Mouse (Mus musculus): Measurements from ENCODE around the gene Sestd1. TPM values are rescaled to one million over a fixed set of nuclear protein-coding genes. Genes with fewer than 3 reads are reported as not detected.

The Sestd1 gene
- total and polyA plus RNA-seq, 3 experiments = 0.02 to 0.22 TPM; not detected in 1

GRCm38 (mm10) chr2:77253227-77253626, 27.2 kb downstream of the Sestd1 start:
- H3K27me3 ChIP-seq (ENCODE audit: insufficient read depth, low read length) = no peaks in the 10 kb centered on the region
- ATAC-seq (ENCODE audit: extremely low read depth, insufficient number of reproducible peaks, low FRiP score, poor library complexity, severe bottlenecking) = no peak
- no peak for TF ChIP-seq GATA1 (IDR thresholded peaks at IDR 0.05; ENCODE audit: borderline replicate concordance, low read length)
- H3K9me3 ChIP-seq (replicated peaks) = peaks cover 38% of the 10 kb centered on the region
- H3K4me1 ChIP-seq (ENCODE audit: insufficient read depth, low read depth, low read length) = no peaks in the 10 kb centered on the region
- no peaks in the 10 kb centered on the region for H3K36me3 ChIP-seq (replicated peaks)
- DNase-seq (ENCODE audit: low spot score) = no peak
- no peak overlapping the region for H3K4me3 ChIP-seq (ENCODE audit: low read depth, low read length)

- peaks cover 38% of the 10 kb centered on the region for H3K9me3 ChIP-seq (replicated peaks)
- no peak overlapping the region for H3K4me3 ChIP-seq (ENCODE audit: low read depth, low read length)
- TF ChIP-seq POLR2AphosphoS5 (IDR thresholded peaks at IDR 0.05; ENCODE audit: insufficient replicate concordance, low read depth, low read length) = no peak
- TF ChIP-seq GATA2 (IDR thresholded peaks at IDR 0.05; ENCODE audit: borderline replicate concordance, low read depth, low read length) = no peak
- no peak for TF ChIP-seq GATA1 (IDR thresholded peaks at IDR 0.05; ENCODE audit: borderline replicate concordance, low read length)
- no peak for TF ChIP-seq CTCF (IDR thresholded peaks at IDR 0.05; ENCODE audit: low read depth, low read length)
- no peak for TF ChIP-seq TAL1 (conservative IDR thresholded peaks at IDR 0.05; ENCODE audit: low read depth, low read length)
- no peaks in the 10 kb centered on the region for H3K27me3 ChIP-seq (ENCODE audit: insufficient read depth, low read length)
- H3K36me3 ChIP-seq (replicated peaks) = no peaks in the 10 kb centered on the region
- H3K4me1 ChIP-seq (ENCODE audit: insufficient read depth, low read depth, low read length) = no peaks in the 10 kb centered on the region
- DNase-seq (ENCODE audit: low spot score) (no peak), ATAC-seq (ENCODE audit: extremely low read depth, insufficient number of reproducible peaks, low FRiP score, poor library complexity, severe bottlenecking) (no peak)
Measured at GRCm38 (mm10) chr2:77251736-77252135, 28.7 kb downstream of the Sestd1 start.

GRCm38 (mm10) chr2:77249771-77250681, 30.4 kb downstream of the Sestd1 start:
- Histone ChIP-seq H3K9me3 (replicated peaks) (peaks cover 39% of the 10 kb centered on the region), H3K27me3 (ENCODE audit: insufficient read depth, low read length) (no peaks in the 10 kb centered on the region), H3K36me3 (replicated peaks) (no peaks in the 10 kb centered on the region), H3K4me3 (ENCODE audit: low read depth, low read length) (no peak overlapping the region), H3K4me1 (ENCODE audit: insufficient read depth, low read depth, low read length) (no peaks in the 10 kb centered on the region)
- DNase-seq (ENCODE audit: low spot score) = no peak
- no peak for ATAC-seq (ENCODE audit: extremely low read depth, insufficient number of reproducible peaks, low FRiP score, poor library complexity, severe bottlenecking)
- TF ChIP-seq GATA1 (IDR thresholded peaks at IDR 0.05; ENCODE audit: borderline replicate concordance, low read length) = no peak
- no peak for TF ChIP-seq TAL1 (conservative IDR thresholded peaks at IDR 0.05; ENCODE audit: low read depth, low read length)
- no peak for TF ChIP-seq CTCF (IDR thresholded peaks at IDR 0.05; ENCODE audit: low read depth, low read length)
- no peak for TF ChIP-seq GATA2 (IDR thresholded peaks at IDR 0.05; ENCODE audit: borderline replicate concordance, low read depth, low read length)
- TF ChIP-seq POLR2AphosphoS5 (IDR thresholded peaks at IDR 0.05; ENCODE audit: insufficient replicate concordance, low read depth, low read length) = no peak

- no peak overlapping the region for H3K4me3 ChIP-seq (ENCODE audit: low read depth, low read length)
- no peaks in the 10 kb centered on the region for H3K4me1 ChIP-seq (ENCODE audit: insufficient read depth, low read depth, low read length)
- no peaks in the 10 kb centered on the region for H3K36me3 ChIP-seq (replicated peaks)
- DNase-seq (ENCODE audit: low spot score) = no peak
- peaks cover 38% of the 10 kb centered on the region for H3K9me3 ChIP-seq (replicated peaks)
- no peaks in the 10 kb centered on the region for H3K27me3 ChIP-seq (ENCODE audit: insufficient read depth, low read length)
- TF ChIP-seq GATA1 (IDR thresholded peaks at IDR 0.05; ENCODE audit: borderline replicate concordance, low read length) (no peak), TAL1 (conservative IDR thresholded peaks at IDR 0.05; ENCODE audit: low read depth, low read length) (no peak), CTCF (IDR thresholded peaks at IDR 0.05; ENCODE audit: low read depth, low read length) (no peak), POLR2AphosphoS5 (IDR thresholded peaks at IDR 0.05; ENCODE audit: insufficient replicate concordance, low read depth, low read length) (no peak), GATA2 (IDR thresholded peaks at IDR 0.05; ENCODE audit: borderline replicate concordance, low read depth, low read length) (no peak)
- ATAC-seq (ENCODE audit: extremely low read depth, insufficient number of reproducible peaks, low FRiP score, poor library complexity, severe bottlenecking) = no peak
Measured at GRCm38 (mm10) chr2:77248416-77248815, 32.0 kb downstream of the Sestd1 start.

GRCm38 (mm10) chr2:77247200-77247830, 33.1 kb downstream of the Sestd1 start:
- TF ChIP-seq GATA2 (IDR thresholded peaks at IDR 0.05; ENCODE audit: borderline replicate concordance, low read depth, low read length) = no peak
- TF ChIP-seq POLR2AphosphoS5 (IDR thresholded peaks at IDR 0.05; ENCODE audit: insufficient replicate concordance, low read depth, low read length) = no peak
- no peak for TF ChIP-seq GATA1 (IDR thresholded peaks at IDR 0.05; ENCODE audit: borderline replicate concordance, low read length)
- no peak for TF ChIP-seq TAL1 (conservative IDR thresholded peaks at IDR 0.05; ENCODE audit: low read depth, low read length)
- TF ChIP-seq CTCF (IDR thresholded peaks at IDR 0.05; ENCODE audit: low read depth, low read length) = no peak
- Histone ChIP-seq H3K27me3 (ENCODE audit: insufficient read depth, low read length) (no peaks in the 10 kb centered on the region), H3K9me3 (replicated peaks) (peaks cover 36% of the 10 kb centered on the region), H3K4me1 (ENCODE audit: insufficient read depth, low read depth, low read length) (no peaks in the 10 kb centered on the region), H3K4me3 (ENCODE audit: low read depth, low read length) (no peak overlapping the region), H3K36me3 (replicated peaks) (no peaks in the 10 kb centered on the region)
- ATAC-seq (ENCODE audit: extremely low read depth, insufficient number of reproducible peaks, low FRiP score, poor library complexity, severe bottlenecking) (no peak), DNase-seq (ENCODE audit: low spot score) (no peak)

- no peaks in the 10 kb centered on the region for H3K36me3 ChIP-seq (replicated peaks)
- no peak overlapping the region for H3K4me3 ChIP-seq (ENCODE audit: low read depth, low read length)
- H3K9me3 ChIP-seq (replicated peaks) = peaks cover 43% of the 10 kb centered on the region
- no peaks in the 10 kb centered on the region for H3K4me1 ChIP-seq (ENCODE audit: insufficient read depth, low read depth, low read length)
- no peak for DNase-seq (ENCODE audit: low spot score)
- no peak for ATAC-seq (ENCODE audit: extremely low read depth, insufficient number of reproducible peaks, low FRiP score, poor library complexity, severe bottlenecking)
- no peak for TF ChIP-seq GATA1 (IDR thresholded peaks at IDR 0.05; ENCODE audit: borderline replicate concordance, low read length)
- TF ChIP-seq TAL1 (conservative IDR thresholded peaks at IDR 0.05; ENCODE audit: low read depth, low read length) = no peak
- TF ChIP-seq POLR2AphosphoS5 (IDR thresholded peaks at IDR 0.05; ENCODE audit: insufficient replicate concordance, low read depth, low read length) = no peak
- no peak for TF ChIP-seq GATA2 (IDR thresholded peaks at IDR 0.05; ENCODE audit: borderline replicate concordance, low read depth, low read length)
- no peak for TF ChIP-seq CTCF (IDR thresholded peaks at IDR 0.05; ENCODE audit: low read depth, low read length)
- no peaks in the 10 kb centered on the region for H3K27me3 ChIP-seq (ENCODE audit: insufficient read depth, low read length)
Measured at GRCm38 (mm10) chr2:77245806-77246205, 34.6 kb downstream of the Sestd1 start.
